Mouse (Mus musculus) embryo, embryonic 11.5 days (tissue): ENCODE data around the gene Mthfd1l.
"Not testable (repeated sequence)": the region's sequence is repeated elsewhere in the genome, so short reads cannot be mapped to it uniquely, and the experiment has no call there.

ENCODE experiments used
- DNase-seq: peaks from one replicate; pipeline ENCODE4 v3.0.0-alpha.2; 2012; ENCODE audit warnings: low read depth, low spot score

Gene Mthfd1l

DNA sequence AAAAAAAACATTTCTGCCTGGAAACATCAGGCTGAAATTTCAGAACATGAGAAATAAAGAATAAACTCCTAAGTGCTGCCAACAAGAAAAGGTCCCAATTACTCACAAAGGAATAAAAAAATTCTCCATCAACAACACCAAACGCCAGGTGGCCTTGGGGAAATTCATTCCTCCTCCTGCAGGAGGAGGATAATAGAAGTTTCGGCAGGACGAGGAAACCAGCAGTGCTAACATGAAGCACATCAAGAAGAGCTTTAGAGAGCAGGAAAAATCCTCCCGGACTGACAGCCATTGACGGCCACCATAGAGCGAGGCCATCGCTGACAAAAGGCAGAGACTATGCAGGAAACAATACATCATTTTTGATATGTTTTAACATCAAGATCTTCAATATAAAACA lies 71.5 kb downstream of the Mthfd1l start:
- DNase-seq, result no peak

DNA sequence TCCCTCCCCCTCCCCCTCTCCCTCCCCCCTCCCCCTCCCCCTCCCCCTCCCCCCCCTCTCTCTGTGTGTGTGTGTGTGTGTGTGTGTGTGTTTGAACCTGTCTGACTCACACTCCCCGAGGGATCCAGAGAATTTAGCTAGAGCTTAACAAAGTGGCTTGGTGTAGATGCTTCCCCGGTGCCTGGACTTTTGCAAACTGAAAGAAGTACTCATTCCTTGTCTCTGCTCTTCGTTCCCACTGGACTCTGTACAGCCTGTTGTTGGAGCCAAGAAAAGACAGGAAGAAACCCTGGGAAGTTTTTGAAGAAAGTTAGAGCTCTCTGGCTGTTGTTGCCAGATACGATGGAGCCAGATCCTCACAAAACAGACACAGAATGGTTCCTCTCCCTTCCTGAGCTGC lies 73.6 kb downstream of the Mthfd1l start:
- DNase-seq, result no peak

DNA sequence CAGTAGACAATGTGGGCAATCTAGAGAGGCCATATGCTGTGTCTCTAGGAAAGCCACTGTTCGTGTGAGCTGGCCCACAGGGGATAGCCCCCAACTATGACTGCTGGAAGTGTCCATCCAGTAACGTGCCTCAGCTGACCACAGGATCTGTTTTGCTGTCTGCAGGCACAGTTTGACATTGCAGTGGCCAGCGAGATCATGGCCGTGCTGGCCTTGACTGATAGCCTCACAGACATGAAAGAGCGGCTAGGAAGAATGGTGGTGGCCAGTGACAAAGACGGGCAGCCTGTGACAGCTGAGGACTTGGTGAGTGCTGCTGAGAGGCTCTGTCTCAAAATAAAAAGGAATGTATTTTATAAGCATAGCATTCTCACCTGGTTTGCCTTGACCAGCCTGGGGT lies 74.7 kb downstream of the Mthfd1l start:
- DNase-seq, result no peak

DNA sequence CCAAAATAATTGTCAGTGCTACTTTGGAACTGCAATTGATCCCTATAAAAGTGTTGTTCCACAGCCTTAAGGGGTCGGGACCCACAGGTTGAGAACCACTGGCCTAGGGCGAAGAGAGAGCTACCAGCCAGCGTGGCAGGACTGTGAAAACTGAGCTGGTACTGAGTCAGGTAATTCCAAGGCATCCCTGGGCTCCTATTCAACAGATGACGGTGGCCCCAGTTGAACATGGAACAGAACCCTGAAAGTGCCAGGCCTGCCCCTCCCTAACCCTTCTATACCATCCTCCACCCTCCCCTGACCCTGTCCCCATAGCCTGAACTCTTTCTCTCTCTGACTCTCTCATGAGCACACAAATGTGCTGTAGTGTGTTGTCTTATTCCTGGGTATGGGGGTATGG lies 77.3 kb downstream of the Mthfd1l start:
- no peak for DNase-seq

DNA sequence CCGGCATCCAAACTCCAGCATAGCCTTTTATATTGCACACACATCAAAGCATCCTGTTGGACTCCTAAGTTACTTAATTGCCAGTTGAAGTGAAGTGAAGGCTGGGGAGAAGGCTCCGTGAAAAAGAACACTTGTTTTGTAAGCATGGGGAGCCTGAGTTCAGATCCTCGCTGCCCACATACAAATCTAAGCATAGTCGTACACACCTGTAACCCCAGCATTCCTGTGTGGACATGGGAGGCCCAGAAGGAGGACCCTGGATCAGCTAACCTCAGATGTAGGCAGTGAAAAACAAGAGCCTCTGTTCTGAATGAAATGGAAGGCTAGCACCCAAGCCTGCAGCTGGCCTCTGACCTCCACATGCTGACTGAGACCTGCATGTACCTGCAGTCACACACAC lies 79.8 kb downstream of the Mthfd1l start:
- no peak for DNase-seq

DNA sequence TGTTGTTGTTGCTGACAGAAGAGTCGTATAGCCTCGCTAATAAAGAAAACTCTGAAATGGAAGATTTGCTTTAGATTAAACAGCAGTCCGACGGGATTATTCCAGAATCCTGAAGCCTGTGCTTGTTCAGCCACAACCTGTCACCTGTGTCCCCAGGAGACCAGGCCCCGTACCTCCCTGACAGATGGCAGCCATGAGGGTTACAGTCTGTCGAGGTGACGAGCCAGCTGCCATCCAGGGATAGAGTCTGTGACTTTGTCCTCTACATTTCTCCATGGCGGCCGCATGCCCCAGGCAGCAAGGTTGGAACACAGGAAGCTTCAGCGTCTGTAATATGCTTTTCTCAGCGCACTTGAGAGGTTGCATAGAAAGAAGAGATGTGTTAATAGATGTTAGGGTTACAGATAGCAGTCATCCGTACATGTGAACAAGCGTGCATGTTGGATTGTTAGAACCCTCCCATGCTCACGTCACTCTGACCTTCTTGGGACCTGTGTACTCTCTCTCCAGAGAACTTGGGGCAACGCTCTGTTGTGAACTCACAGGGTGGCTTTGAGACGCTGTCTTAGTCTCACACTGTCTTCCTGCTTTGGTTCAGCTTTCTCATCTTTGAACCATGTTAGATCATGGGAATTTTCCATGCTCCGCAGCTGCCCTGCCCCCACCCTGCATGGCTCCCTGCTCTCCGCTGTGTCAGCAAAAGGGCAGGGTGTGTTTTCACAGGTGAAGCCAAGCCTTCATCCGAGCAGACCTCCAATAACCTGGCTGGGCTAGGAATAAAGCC lies 80.6 kb downstream of the Mthfd1l start:
- no peak for DNase-seq

DNA sequence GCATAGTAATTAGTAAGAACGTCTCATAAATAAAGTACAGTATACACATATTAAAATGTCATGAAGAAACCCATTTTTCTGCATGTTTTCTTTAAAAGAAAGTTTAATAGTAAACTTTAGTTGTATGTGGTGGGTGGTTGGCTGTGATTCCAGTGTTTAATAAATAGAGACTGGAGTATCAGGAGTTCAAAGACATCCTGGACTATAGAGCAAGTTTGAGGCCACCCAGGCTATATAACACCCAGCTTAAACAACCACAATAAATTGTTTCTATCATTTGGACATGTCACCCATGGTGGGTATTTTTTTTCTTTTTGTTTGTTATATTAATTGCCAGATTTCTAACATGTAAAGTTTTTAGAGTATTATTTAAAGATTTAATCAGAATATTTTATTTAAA lies 81.7 kb downstream of the Mthfd1l start:
- DNase-seq, result no peak

DNA sequence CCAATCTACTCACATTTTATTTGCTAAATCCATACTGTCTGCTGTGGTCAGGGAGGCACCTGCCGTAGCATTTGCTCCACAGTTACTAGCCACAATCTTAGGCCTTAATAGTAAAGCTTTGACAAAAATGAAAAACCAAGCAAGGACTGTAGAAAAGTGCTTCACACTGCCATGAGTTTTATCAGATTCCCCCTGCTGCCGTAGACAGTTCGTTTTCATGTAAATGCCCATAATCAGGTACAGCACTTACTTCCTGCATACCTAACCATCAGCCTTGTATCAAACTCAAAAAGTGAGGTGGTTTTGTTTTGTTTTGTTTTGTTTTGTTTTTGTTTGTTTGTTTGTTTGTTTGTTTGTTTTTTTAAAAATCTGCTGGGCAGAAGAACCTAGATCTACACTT lies 84.5 kb downstream of the Mthfd1l start:
- DNase-seq, result no peak

DNA sequence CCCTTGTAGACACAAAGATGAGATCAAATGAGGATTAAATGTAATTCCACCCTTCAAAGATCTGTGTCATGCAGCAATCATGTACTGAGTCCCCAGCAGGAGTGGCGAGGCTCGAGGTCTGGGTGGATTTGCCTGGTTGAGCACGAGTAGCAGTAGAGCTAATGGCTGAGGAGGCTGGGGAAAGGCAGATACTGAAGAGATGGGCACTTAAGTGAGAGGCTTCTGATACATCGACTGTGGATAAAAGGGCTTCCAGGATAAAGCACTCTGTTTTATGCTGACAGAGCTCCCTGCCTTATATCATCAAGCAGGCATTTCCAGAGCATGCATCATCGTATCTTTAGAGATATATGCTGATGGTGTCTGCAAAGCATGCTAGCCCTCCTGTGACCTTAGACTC lies 84.9 kb downstream of the Mthfd1l start:
- no peak for DNase-seq

DNA sequence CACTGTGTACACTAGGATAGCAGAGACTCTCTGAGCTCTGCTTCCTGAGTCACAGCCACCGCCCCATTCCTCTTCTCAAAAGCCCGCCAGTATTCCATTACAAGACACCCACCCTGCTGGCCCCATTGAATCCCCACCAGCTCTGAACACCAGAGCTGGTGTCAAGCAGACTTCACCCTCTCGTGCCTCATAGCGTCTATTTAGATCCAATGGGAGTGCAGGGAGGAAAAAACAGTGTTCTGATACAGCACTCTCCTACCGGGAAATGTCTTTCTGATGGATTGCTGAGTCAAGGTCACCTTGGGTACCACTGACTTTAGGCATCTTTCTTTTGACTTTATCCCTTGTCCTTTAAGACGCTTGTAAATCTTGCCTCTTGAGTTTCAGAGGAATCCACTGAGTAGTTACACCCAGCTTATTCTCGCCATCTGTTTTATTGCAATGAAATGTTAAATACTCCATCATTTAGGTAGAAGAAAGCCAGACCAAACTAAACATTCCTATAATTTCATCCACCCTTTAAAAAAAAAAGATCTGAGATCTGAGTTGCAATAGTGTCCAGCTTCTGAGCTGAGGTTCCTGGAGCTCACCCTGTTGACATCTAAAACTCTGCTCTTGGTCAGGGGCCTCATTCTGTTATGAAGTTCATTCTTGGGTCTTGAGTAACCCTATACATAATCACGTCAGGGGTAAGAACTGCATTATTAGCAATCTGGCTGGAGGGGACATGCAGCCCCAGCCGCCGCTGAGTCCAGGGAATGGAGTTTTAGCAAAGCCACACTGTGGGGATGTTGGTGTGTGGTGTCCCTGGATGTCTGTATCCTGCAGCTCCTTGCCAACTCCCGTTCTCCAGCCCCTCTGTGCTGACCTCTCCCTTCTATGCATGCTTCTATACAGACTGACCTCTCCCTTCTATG lies 88.4 kb downstream of the Mthfd1l start:
- no peak for DNase-seq

DNA sequence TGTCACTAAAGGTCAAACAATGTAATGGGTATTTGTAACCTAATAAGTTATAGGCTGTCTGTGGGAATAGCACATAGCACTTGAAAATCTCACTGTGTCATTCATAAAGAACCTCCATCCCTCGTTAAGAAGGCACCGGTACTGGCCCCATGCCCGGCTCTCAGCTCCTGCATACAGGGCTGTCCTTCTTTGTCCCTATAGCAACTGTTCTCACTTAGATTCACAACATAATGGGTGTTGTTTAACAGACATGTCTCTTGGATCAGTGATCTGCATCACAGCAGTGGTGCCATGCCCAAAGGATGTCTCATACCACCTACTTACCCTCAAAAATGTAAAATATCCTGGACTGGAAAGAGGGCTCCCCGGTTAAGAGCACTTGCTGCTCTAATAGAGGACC lies 90.6 kb downstream of the Mthfd1l start:
- no peak for DNase-seq

DNA sequence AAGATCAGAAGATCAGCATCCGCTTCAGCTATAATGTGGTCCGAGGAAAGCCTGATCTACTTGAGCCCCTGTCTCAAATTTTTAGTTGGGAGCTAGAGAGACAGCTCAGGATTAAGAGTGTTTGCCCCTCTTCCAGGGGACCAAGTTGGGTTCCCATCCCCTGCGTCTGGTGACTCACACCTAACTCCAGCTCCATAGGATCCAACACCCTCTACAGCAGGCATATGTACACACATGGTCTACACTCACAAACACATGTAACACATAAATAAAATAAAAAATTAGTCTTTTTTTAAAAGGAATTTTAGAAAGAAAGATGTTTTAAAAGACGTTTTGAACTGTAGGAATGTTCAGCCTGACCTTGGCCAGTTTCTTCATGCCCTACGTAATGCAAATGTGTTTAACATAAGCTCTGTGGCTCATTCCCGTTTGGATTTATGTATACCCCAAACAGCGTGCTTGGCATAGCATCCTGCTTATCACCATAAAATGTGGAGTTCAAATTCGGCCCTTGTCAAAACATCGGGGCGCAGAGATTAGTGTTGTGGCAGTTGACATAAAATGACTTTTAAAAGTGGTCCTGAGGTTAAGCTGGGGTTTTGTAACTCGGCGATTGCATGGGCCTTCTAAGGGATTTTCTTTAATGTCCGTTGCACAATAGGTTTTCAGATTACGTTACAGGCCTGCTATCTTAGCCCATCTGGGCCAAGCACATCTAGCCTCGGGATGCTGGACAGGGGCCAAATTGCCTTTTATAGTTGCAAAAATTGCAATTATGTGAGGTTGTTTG lies 92.6 kb downstream of the Mthfd1l start:
- no peak for DNase-seq

DNA sequence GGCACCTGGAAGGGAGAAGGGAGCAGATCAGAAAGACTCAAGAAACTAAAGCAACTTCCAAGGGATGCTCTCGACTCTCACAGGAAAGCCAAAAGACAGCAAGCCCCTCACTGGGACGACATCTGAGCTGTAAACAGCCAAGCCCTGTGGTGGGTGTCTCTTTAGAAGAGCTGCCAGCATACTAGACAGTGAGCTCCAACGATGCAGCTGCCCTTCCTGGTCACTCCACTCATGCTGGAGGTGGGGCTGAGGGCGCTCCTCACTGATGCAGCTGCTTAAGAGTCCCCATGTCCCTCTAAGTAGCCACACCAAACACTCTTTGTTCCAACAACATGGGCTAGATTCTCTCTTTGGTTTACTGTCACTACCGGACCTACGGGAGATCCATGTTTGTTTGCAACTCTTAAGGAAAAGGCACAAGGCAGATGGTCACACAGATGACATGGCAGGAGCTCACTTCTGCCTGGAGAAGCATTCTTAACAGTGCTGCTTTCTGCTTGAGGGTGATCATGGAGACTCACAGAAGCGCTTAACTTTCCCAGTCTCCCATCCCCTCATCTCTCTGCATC lies 96.4 kb downstream of the Mthfd1l start:
- no peak for DNase-seq

DNA sequence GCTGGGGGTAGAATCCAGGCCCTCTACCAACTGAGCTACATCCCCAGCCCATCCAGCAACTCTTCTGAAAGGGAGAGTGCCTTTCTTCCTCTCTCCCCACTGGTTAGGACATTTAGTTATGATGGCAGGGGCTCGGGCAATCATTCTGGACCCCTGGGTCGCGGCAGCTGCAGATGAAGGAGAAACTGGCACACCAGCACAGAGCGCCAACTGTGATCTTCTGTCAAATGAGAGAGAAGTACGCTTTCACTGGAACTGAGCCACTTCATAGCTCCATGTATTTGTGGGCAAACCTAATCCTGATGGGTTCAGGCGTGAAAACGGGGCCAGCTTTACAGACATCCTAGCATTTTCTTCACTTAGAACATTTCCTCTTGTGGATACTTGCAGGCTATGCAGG lies 97.1 kb downstream of the Mthfd1l start:
- DNase-seq, result no peak

DNA sequence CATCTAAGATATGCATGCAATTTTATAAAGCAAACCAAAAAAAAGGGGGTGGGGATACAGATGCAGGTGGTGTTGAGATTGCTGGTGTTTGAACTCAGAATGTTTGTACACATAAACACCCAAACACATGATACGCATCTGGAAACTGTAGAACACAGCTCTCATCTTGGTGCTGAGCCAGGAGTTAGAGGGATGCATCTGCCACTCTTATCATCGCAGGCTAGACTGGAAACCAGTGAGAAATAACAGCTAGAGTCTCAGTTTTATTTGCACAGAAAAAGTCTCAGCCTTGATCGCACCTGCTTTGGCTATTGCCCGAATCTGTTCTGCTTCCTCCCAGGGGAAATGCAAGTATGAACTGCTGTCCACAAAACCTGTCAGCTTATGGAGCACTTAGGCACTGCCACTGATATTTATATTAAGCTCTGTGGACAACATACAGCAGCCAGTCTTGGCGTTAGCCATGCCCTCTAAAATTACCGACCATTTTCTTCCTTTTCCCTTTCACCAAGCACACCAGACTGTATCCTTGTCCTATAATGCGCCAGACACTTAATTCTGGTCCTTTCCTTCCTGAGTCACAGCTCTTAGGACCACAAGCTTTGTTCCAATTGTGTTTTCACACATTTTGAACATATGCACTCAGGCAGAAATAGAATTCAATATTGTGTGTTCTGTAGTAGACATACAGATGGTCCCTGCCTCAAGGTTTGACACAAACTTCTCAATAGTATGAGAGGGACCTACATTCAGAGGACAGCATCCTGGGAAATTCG lies 98.3 kb downstream of the Mthfd1l start:
- no peak for DNase-seq

DNA sequence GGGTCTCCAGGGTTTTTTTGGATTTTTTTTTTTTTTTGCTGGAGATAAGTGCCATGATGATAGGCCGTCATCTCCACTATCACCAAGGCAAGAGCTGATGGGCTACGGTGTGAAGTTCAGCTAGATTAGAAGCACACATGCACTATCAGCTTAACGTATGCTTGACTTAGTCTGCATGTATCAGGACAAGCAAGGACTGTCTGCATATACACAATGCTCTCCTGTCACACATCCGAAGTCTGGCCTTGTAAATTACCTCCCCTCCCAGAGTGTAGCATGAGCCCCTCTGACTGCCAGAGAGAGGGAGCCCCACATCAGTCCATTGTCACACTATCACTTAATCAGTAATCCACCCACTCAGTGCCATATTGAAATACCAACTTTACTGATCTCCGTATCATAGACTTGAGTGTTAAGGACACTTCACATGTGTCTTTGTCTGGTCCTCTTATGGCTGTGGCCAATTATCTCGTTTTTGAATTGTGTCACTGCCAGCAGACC lies 99.0 kb downstream of the Mthfd1l start:
- no peak for DNase-seq

DNA sequence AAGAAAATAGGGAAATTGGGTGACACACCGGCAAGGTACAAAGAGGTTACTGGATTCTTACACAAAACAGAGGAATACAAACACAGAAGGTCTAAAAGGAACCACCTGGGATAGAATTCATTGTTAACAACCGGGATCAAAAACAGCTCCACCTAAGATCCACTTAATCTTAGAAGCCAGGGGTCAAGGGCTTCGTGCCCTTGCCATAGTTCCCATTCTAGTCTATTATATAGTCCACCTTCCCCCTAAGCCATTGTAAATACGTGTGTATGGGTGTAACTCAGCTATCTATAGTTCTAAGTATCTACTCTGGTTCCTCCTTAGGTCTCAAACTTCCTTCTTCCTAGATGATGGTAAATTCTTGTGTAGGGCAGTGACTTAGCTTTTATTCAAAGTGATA lies 99.6 kb downstream of the Mthfd1l start:
- not testable (repeated sequence) for DNase-seq

DNA sequence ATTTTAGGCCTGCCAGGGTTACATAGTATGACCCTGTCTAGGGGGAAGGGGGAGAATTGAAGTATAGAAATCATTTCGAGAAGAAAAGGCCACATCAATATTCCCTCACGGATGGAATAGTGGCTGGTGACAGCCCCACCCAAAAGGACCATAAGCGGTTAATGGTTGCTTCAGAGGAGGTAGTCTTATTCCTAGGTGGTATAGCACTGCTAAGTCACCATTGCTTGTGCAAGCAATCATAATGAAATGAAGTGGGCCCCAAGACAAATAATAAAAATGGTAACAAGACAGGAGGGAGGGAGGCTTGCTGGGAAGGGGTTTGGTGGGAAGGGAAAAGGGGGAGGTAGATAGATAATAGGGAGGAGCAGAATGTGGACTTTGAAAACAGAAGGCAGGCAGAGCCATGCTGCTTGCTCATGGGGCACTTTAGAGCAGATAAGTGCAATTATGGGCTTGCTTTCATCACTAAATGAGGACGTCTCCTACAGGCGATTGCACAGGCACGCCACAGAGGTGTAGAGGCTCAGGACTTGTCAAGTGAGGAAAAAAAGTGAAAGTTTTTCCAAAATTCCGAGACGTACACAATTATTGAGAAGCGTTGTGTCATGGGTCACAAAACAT lies 105.4 kb downstream of the Mthfd1l start:
- no peak for DNase-seq

DNA sequence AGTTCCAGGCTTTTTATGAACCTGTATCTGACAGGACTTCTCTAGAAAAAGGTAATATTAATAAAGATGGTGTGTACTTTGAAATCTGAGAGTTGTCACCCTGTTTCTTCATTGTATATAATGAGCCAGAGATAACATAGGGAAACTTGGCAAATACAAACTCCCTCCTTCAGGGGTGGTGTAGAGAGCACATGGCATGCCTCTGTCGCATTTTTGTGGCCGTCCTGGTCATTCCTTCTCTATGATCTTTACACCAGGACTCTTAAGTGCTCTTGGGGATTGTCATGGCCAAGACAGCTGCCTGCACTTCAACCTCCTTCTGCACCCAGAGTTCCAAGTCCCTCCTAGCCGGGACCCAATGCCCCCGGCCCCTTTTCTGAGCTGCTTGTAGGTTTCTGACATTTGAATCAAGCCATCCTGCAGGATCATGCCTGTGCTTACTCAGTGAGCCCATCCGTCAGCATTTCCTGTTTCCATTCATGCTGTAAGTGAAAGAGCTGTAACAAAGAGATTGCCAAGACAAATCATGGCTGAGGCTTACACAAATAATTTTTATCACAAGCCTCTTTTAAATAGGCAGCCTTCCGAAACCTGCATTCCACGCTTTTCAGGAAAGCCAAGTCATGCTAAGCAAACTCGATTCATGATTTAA lies 106.2 kb downstream of the Mthfd1l start:
- no peak for DNase-seq
